ENCODE assay signal across 13 mouse cellular contexts in genomic region chr10:95659471-95660150, GRCm38 (mm10). TPM values are rescaled to one million over a fixed set of nuclear protein-coding genes. Genes with fewer than 3 reads are reported as not detected.
A peak's percentile ranks its signal among the peaks of the same experiment; 100 is the strongest.
DNase-seq lines count a peak whose midpoint lies in the region; ATAC-seq lines count a peak whose summit lies in the region.
"Had no signal": no experiment of that assay in that cellular context is flagged by ENCODE, and none has a peak within 500 bp of the region (broad histone marks: within the 10 kb centered on the region; RNA-seq: fewer than 3 reads in every experiment).

No protein-coding gene starts in this region.

- WGBS in hindbrain, embryonic 10.5 days = 49% methylated on average over 8 of the region's 8 CpGs
- 30% methylated on average over 8 of the region's 8 CpGs for WGBS in hindbrain, embryonic 16.5 days

- no peak for DNase-seq in hindbrain, embryonic 10.5 days (ENCODE audit: low spot score)
- DNase-seq in ES-CJ7 (ENCODE audit: low read depth, low spot score) = peak; percentile 47
- DNase-seq in heart, adult 9 months (ENCODE audit: low spot score in 2 of 2) = peak; percentile 46 to 76
- peak; percentile 14 to 24 for DNase-seq in kidney, postnatal 4 days
- DNase-seq in frontal cortex, adult 2 months (ENCODE audit: extremely low spot score in 1 of 2, low spot score in 1 of 2) = no peak
- no peak for DNase-seq in cerebellum, adult 18-20 months
- no peak for DNase-seq in cerebellum, postnatal 25 days
- DNase-seq: cerebellum, adult 9-10 months; thymus, postnatal 36 days had no signal

- H3K27me3 ChIP-seq in hindbrain, embryonic 10.5 days (ENCODE audit: insufficient read depth, poor library complexity, severe bottlenecking) = no peaks in the 10 kb centered on the region
- no peaks in the 10 kb centered on the region for H3K27me3 ChIP-seq in hindbrain, embryonic 16.5 days (replicated peaks; ENCODE audit: control insufficient read depth, insufficient read depth, low read length)
- H3K27me3 ChIP-seq: Patski had no signal

- no peak overlapping the region for H3K9ac ChIP-seq in hindbrain, embryonic 16.5 days (ENCODE audit: low read depth, low read length)

- no peak overlapping the region for H3K4me3 ChIP-seq in hindbrain, embryonic 10.5 days
- no peak overlapping the region for H3K4me3 ChIP-seq in hindbrain, embryonic 16.5 days (ENCODE audit: low read length)
- H3K4me3 ChIP-seq: erythroblast, embryonic 14.5 days had no signal

- peaks cover 32% of the 10 kb centered on the region for H3K4me1 ChIP-seq in hindbrain, embryonic 10.5 days (replicated peaks)
- H3K4me1 ChIP-seq in hindbrain, embryonic 16.5 days (ENCODE audit: control insufficient read depth, insufficient read depth, low read depth, low read length) = no peaks in the 10 kb centered on the region

- no peaks in the 10 kb centered on the region for H3K36me3 ChIP-seq in hindbrain, embryonic 10.5 days
- H3K36me3 ChIP-seq in hindbrain, embryonic 16.5 days (ENCODE audit: control insufficient read depth, insufficient read depth, low read length) = no peaks in the 10 kb centered on the region

- H3K4me2 ChIP-seq in hindbrain, embryonic 16.5 days (ENCODE audit: low read length) = no peak overlapping the region

- H3K9me3 ChIP-seq in hindbrain, embryonic 10.5 days = no peaks in the 10 kb centered on the region
- no peaks in the 10 kb centered on the region for H3K9me3 ChIP-seq in hindbrain, embryonic 16.5 days (ENCODE audit: control insufficient read depth, low read length)

- peak overlapping the region; percentile 53; the same call in 1 of the 2 replicates for H3K27ac ChIP-seq in hindbrain, embryonic 10.5 days
- H3K27ac ChIP-seq in hindbrain, embryonic 16.5 days (ENCODE audit: low read depth, low read length) = no peak overlapping the region

- ATAC-seq in hindbrain, embryonic 16.5 days = no peak
- ATAC-seq: Patski had no signal

RNA-seq across cellular contexts. Expression of gene Anapc15-ps, which starts 13.6 kb away (rescaled TPM):
- not detected in 2 replicates for polyA plus RNA-seq in hindbrain, embryonic 10.5 days (2016; fragmentation: Nextera tagmentation; extraction: Ambion mirVana)
- 0.95 TPM in 1 of 2 replicates, not detected in the other for polyA plus RNA-seq in hindbrain, embryonic 16.5 days (2015; fragmentation: Nextera tagmentation; extraction: Ambion mirVana)
- 1.3 TPM in 1 of 2 replicates, not detected in the other for polyA plus RNA-seq in frontal cortex, adult 2 months (2012; rRNA removed)
- polyA plus RNA-seq: erythroblast, embryonic 14.5 days; spleen, adult 2 months had no signal

Comparison
In these comparisons a context has a peak if more than half of its experiments do, and no peak if none do; other contexts are left out.
1. DNase-seq: peak in ES-CJ7 (single experiment), heart, adult 9 months (2 of 2) and kidney, postnatal 4 days (2 of 2); none in hindbrain, embryonic 10.5 days (single experiment), frontal cortex, adult 2 months (0 of 2), cerebellum, adult 18-20 months (0 of 2) and cerebellum, postnatal 25 days (0 of 2).